ENCODE assay signal across 17 mouse cellular contexts in the genomic region with DNA sequence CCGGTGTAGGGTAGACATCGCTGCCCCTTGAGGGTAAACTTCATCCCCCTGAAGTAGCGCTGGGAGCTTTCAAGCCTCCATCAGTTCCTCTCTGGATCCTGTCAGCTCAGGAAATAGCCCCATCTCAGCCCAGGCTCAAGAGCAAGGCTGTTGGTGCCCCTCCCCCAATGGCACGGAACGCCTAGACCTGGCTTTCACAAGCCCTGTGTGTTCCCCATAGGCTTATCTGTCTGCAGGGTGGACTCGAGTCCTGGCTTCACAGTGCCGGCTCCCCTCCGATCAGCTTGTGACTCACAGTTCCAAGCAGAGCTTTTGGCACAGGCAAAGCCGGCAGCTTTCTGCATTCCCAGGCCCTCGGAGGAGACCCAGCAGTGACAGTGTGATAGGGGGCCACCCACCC. TPM values are rescaled to one million over a fixed set of nuclear protein-coding genes. Genes with fewer than 3 reads are reported as not detected.
DNase-seq lines count a peak whose midpoint lies in the region; ATAC-seq and TF ChIP-seq lines count a peak whose summit lies in the region.
"Had no signal": no experiment of that assay in that cellular context is flagged by ENCODE, and none has a peak within 500 bp of the region (broad histone marks: within the 10 kb centered on the region; RNA-seq: fewer than 3 reads in every experiment).

No protein-coding gene starts in this region.

- H3K9ac ChIP-seq in heart, embryonic 12.5 days, result no peak overlapping the region
- H3K9ac ChIP-seq in heart, adult 2 months (ENCODE audit: low read depth, low read length), result no peak overlapping the region
- H3K9ac ChIP-seq in liver, postnatal 0 days (replicated peaks), result no peak overlapping the region
- H3K9ac ChIP-seq: forebrain, embryonic 15.5 days; hindbrain, embryonic 14.5 days; intestine, embryonic 15.5 days had no signal

- no peaks in the 10 kb centered on the region for H3K79me2 ChIP-seq in heart, adult 2 months (replicated peaks; ENCODE audit: control insufficient read depth, insufficient read depth, low read length)

- H3K4me1 ChIP-seq in heart, embryonic 12.5 days (replicated peaks), result peaks cover 9% of the 10 kb centered on the region
- no peaks in the 10 kb centered on the region for H3K4me1 ChIP-seq in heart, adult 2 months (ENCODE audit: control insufficient read depth, insufficient read depth, low read length)
- no peaks in the 10 kb centered on the region; the same call in 1 of the 2 replicates for H3K4me1 ChIP-seq in liver, postnatal 0 days (ENCODE audit: insufficient read depth)
- H3K4me1 ChIP-seq: intestine, embryonic 15.5 days had no signal

- no peaks in the 10 kb centered on the region for H3K36me3 ChIP-seq in heart, embryonic 12.5 days
- H3K36me3 ChIP-seq in heart, adult 2 months (ENCODE audit: control insufficient read depth, insufficient read depth, low read length), result no peaks in the 10 kb centered on the region
- H3K36me3 ChIP-seq in liver, postnatal 0 days (replicated peaks; ENCODE audit: insufficient read depth, low read length), result no peaks in the 10 kb centered on the region
- H3K36me3 ChIP-seq: forebrain, embryonic 15.5 days; hindbrain, embryonic 10.5 days; intestine, embryonic 15.5 days had no signal

- no peak for TF ChIP-seq POLR2A in heart, adult 2 months (IDR thresholded peaks at IDR 0.05; ENCODE audit: insufficient read depth, low read depth, low read length)

- H3K27ac ChIP-seq in heart, embryonic 12.5 days (ENCODE audit: poor library complexity, severe bottlenecking), result no peak overlapping the region
- H3K27ac ChIP-seq in heart, adult 2 months, result no peak overlapping the region
- H3K27ac ChIP-seq in liver, postnatal 0 days (ENCODE audit: low read depth), result peak overlapping the region; percentile 44; the same call in 1 of the 2 replicates
- H3K27ac ChIP-seq: forebrain, embryonic 15.5 days; hindbrain, embryonic 10.5 days; hindbrain, embryonic 14.5 days; intestine, embryonic 15.5 days had no signal

- no peak for TF ChIP-seq EP300 in heart, adult 2 months (IDR thresholded peaks at IDR 0.05; ENCODE audit: insufficient read depth, low read depth, low read length)
- TF ChIP-seq EP300 in liver, postnatal 0 days (IDR thresholded peaks at IDR 0.05; ENCODE audit: low read depth), result no peak

- ATAC-seq in heart, embryonic 12.5 days (ENCODE audit: insufficient number of reproducible peaks, low FRiP score), result no peak
- no peak for ATAC-seq in liver, postnatal 0 days
- ATAC-seq: activated CD4-positive, CD25-positive, alpha-beta regulatory T cell, adult 4 months; forebrain, embryonic 15.5 days; intestine, embryonic 15.5 days; Patski had no signal

- H3K4me2 ChIP-seq in heart, embryonic 12.5 days, result peak overlapping the region; percentile 3; the same call in 1 of the 2 replicates
- H3K4me2 ChIP-seq in liver, postnatal 0 days (ENCODE audit: low read depth, low read length), result no peak overlapping the region
- H3K4me2 ChIP-seq: forebrain, embryonic 15.5 days; hindbrain, embryonic 14.5 days; intestine, embryonic 15.5 days had no signal

- no peak overlapping the region for H3K4me3 ChIP-seq in heart, embryonic 12.5 days
- H3K4me3 ChIP-seq in heart, adult 2 months, result no peak overlapping the region
- H3K4me3 ChIP-seq in liver, postnatal 0 days (ENCODE audit: low read depth, low read length), result no peak overlapping the region
- H3K4me3 ChIP-seq: forebrain, embryonic 15.5 days; hindbrain, embryonic 10.5 days; intestine, embryonic 15.5 days had no signal

- peak; percentile 33 for DNase-seq in adrenal gland, postnatal 14 days
- DNase-seq in adrenal gland, postnatal 4 days (ENCODE audit: low spot score in 2 of 2), result no peak
- no peak for DNase-seq in heart, adult 2 months
- DNase-seq in liver, postnatal 0 days, result peak; percentile 57
- DNase-seq in liver, result no peak
- no peak for DNase-seq in ovary, postnatal 10 days (ENCODE audit: low spot score)
- DNase-seq: cerebellum, adult 11-12 months; cerebellum, adult 9-10 months; gastrocnemius, postnatal 10 days; kidney, adult 18-20 months had no signal

- H3K27me3 ChIP-seq in heart, embryonic 12.5 days (replicated peaks), result peaks cover 29% of the 10 kb centered on the region
- H3K27me3 ChIP-seq in heart, adult 2 months (ENCODE audit: control insufficient read depth, insufficient read depth, low read length), result no peaks in the 10 kb centered on the region; the same call in 1 of the 2 replicates
- H3K27me3 ChIP-seq in liver, postnatal 0 days (ENCODE audit: insufficient read depth, low read length), result no peaks in the 10 kb centered on the region
- H3K27me3 ChIP-seq: forebrain, embryonic 15.5 days; intestine, embryonic 15.5 days; Patski had no signal

- H3K9me3 ChIP-seq in heart, embryonic 12.5 days (replicated peaks), result 0 out of 2 replicates have a peak, but pooled peaks cover 2% of the 10 kb centered on the region
- H3K9me3 ChIP-seq in liver, postnatal 0 days (ENCODE audit: low read length), result no peaks in the 10 kb centered on the region; the same call in 1 of the 2 replicates
- H3K9me3 ChIP-seq: forebrain, embryonic 15.5 days; hindbrain, embryonic 10.5 days; intestine, embryonic 15.5 days had no signal

- TF ChIP-seq CTCF in heart, adult 2 months (IDR thresholded peaks at IDR 0.05), result no peak
- TF ChIP-seq CTCF in liver, postnatal 0 days (IDR thresholded peaks at IDR 0.05; ENCODE audit: low read depth), result no peak

- 22% methylated on average over 10 of the region's 10 CpGs for WGBS in heart, embryonic 12.5 days
- WGBS in heart, adult 2 months, result 28% methylated on average over 10 of the region's 10 CpGs
- WGBS in liver, postnatal 0 days (ENCODE audit: insufficient replicate concordance), result 53% methylated on average over 10 of the region's 10 CpGs

- intact Hi-C loops in heart, adult 2 months (cut with DNase I), result no loop called here

RNA-seq across cellular contexts. Expression of gene Zbtb40, which starts 47.8 kb away (rescaled TPM):
- 9.9 and 10.2 TPM in 2 replicates for total RNA-seq in adrenal gland, postnatal 14 days (2021)
- total RNA-seq in adrenal gland, postnatal 4 days (2021), result 1 to 10 TPM; 6.6 to 9.9 TPM
- polyA plus RNA-seq in heart, embryonic 12.5 days (2016; fragmentation: Nextera tagmentation; extraction: Ambion mirVana), result 4.1 and 4.3 TPM in 2 replicates
- total RNA-seq in heart, adult 2 months (2021), result 1 to 10 TPM; 7.3 to 8.0 TPM
- polyA plus RNA-seq in heart, adult 2 months (2012; rRNA removed), result 5.6 and 9.3 TPM in 2 replicates
- polyA plus RNA-seq in liver, postnatal 0 days (2015; fragmentation: Nextera tagmentation; extraction: Ambion mirVana), result 0.52 and 0.56 TPM in 2 replicates

Comparison
In these comparisons a context has a peak if more than half of its experiments do, and no peak if none do; other contexts are left out.
1. DNase-seq: peak in adrenal gland, postnatal 14 days (single experiment) and liver, postnatal 0 days (single experiment); none in adrenal gland, postnatal 4 days (0 of 2), heart, adult 2 months (0 of 2), liver (single experiment) and ovary, postnatal 10 days (single experiment).